Mouse (Mus musculus) testis, adult 2 months (tissue): ENCODE data around the gene Dnajc15.

Experiments
- CTCF ChIP-seq: fragments of 200-500 bp; IDR thresholded peaks from 2 replicates; pipeline ENCODE4 v1.5.1; 2012; ENCODE audit warnings: low read depth, mild to moderate bottlenecking, inconsistent platforms, low read length, moderate library complexity; ENCODE audit not compliant: control insufficient read depth, insufficient read depth, insufficient replicate concordance
- POLR2A ChIP-seq: fragments of 200-500 bp; IDR thresholded peaks from 2 replicates; pipeline ENCODE4 v1.6.1; 2012; ENCODE audit warnings: low read depth, mild to moderate bottlenecking, inconsistent platforms, low read length, moderate library complexity; ENCODE audit not compliant: control insufficient read depth

- TF ChIP-seq CTCF: no peak
- TF ChIP-seq POLR2A: no peak
These were observed 11.5 kb upstream of the Dnajc15 start for GRCm38 (mm10) chr14:77886376-77886775.
